Mouse (Mus musculus) stomach, embryonic 16.5 days (tissue): ENCODE data around the gene Tmem231. TPM values are rescaled to one million over a fixed set of nuclear protein-coding genes. Genes with fewer than 3 reads are reported as not detected.
A peak's percentile ranks its signal among the peaks of the same experiment; 100 is the strongest.

Experiments used
- ATAC-seq: fragments of 200-750 bp; cut with Nextera tagmentation; 2 replicates; pipeline ENCODE4 v1.8.0; 2017; ENCODE audit warnings: moderate number of reproducible peaks, moderate TSS enrichment; ENCODE audit not compliant: insufficient read depth, low FRiP score
- H3K27ac ChIP-seq: fragments of 300-500 bp; sonication (generic); 2 replicates; pipeline ENCODE4 v1.5.1; 2014; ENCODE audit warnings: low read length
- H3K27me3 ChIP-seq: fragments of 300-500 bp; sonication (generic); 2 replicates; pipeline ENCODE4 v1.6.1; 2014; ENCODE audit warnings: low read length, control low read depth, mixed read lengths; ENCODE audit not compliant: control insufficient read depth, insufficient read depth
- H3K36me3 ChIP-seq: fragments of 300-500 bp; sonication (generic); 2 replicates; pipeline ENCODE4 v1.6.1; 2014; ENCODE audit warnings: low read length; ENCODE audit not compliant: control insufficient read depth, insufficient read depth
- H3K4me1 ChIP-seq: fragments of 300-500 bp; sonication (generic); 2 replicates; pipeline ENCODE4 v1.6.1; 2014; ENCODE audit warnings: low read length, control low read depth, mixed read lengths; ENCODE audit not compliant: control insufficient read depth, insufficient read depth
- H3K4me2 ChIP-seq: fragments of 300-500 bp; sonication (generic); 2 replicates; pipeline ENCODE4 v1.6.1; 2014; ENCODE audit warnings: low read depth, low read length, mixed read lengths
- H3K4me3 ChIP-seq: fragments of 300-500 bp; sonication (generic); replicated peaks from 2 replicates; pipeline ENCODE4 v1.5.1; 2014; ENCODE audit warnings: mild to moderate bottlenecking, low read length
- H3K9ac ChIP-seq: fragments of 300-500 bp; sonication (generic); 2 replicates; pipeline ENCODE4 v1.6.1; 2014; ENCODE audit warnings: low read length
- H3K9me3 ChIP-seq: fragments of 300-500 bp; sonication (generic); replicated peaks from 2 replicates; pipeline ENCODE4 v1.6.1; 2016; ENCODE audit warnings: low read length, control low read depth; ENCODE audit not compliant: control insufficient read depth
- WGBS: fragments of 180-500 bp; shearing (Covaris S2); extraction: QIAGEN DNeasy Blood & Tissue Kit; methylation state at CpG from one replicate; pipeline ENCODE4 v1.1.7; 2014; 5-methylcytosine and 5-hydroxymethylcytosine counted together
- polyA plus RNA-seq: library from polyadenylated mRNA; unstranded; fragments of >200 nt; fragmentation: Nextera tagmentation; extraction: Ambion mirVana; gene quantifications from 2 replicates; pipeline ENCODE4 v1.2.1, GENCODE M21; 2015

Gene Tmem231
- polyA plus RNA-seq, 1 experiment from 2014 or later, result 13.0 TPM

- Histone ChIP-seq H3K27ac (no peak overlapping the region), H3K4me1 (no peaks in the 10 kb centered on the region), H3K4me2 (no peak overlapping the region; the same call in 1 of the 2 replicates), H3K27me3 (no peaks in the 10 kb centered on the region), H3K9ac (peak overlapping the region; percentile 41; the same call in 1 of the 2 replicates), H3K4me3 (no peak overlapping the region; the same call in 1 of the 2 replicates), H3K9me3 (no peaks in the 10 kb centered on the region), H3K36me3 (no peaks in the 10 kb centered on the region)
- 24% methylated on average over 10 of the region's 10 CpGs for WGBS
- ATAC-seq, result peak; percentile 47; the same call in 1 of the 2 replicates
Measured at GRCm38 (mm10) chr8:111923383-111923804, 10.3 kb downstream of the Tmem231 start.

GRCm38 (mm10) chr8:111920971-111921370, 12.7 kb downstream of the Tmem231 start:
- no peaks in the 10 kb centered on the region for H3K9me3 ChIP-seq
- whole genome bisulfite sequencing, result 78% methylated on average over 4 of the region's 4 CpGs
- H3K27ac ChIP-seq, result no peak overlapping the region
- H3K27me3 ChIP-seq, result no peaks in the 10 kb centered on the region
- no peaks in the 10 kb centered on the region for H3K36me3 ChIP-seq
- no peak overlapping the region for H3K4me2 ChIP-seq
- no peaks in the 10 kb centered on the region for H3K4me1 ChIP-seq
- H3K4me3 ChIP-seq, result no peak overlapping the region
- H3K9ac ChIP-seq, result no peak overlapping the region
- ATAC-seq, result no peak

- Histone ChIP-seq H3K27ac (no peak overlapping the region), H3K4me1 (no peaks in the 10 kb centered on the region), H3K36me3 (no peaks in the 10 kb centered on the region), H3K4me2 (no peak overlapping the region), H3K9ac (no peak overlapping the region), H3K4me3 (no peak overlapping the region), H3K27me3 (no peaks in the 10 kb centered on the region), H3K9me3 (no peaks in the 10 kb centered on the region)
- 80% methylated on average over 2 of the region's 2 CpGs for WGBS
- no peak for ATAC-seq
Measured at GRCm38 (mm10) chr8:111919663-111920062, 14.0 kb downstream of the Tmem231 start.

GRCm38 (mm10) chr8:111912860-111913432, 20.7 kb downstream of the Tmem231 start:
- WGBS, result 56% methylated on average over 12 of the region's 12 CpGs
- ATAC-seq, result peak; percentile 65; the same call in 1 of the 2 replicates

GRCm38 (mm10) chr8:111911572-111911971, 22.1 kb downstream of the Tmem231 start:
- Histone ChIP-seq H3K4me3 (no peak overlapping the region), H3K9me3 (no peaks in the 10 kb centered on the region), H3K36me3 (no peaks in the 10 kb centered on the region), H3K27ac (no peak overlapping the region), H3K27me3 (peaks cover 9% of the 10 kb centered on the region), H3K4me2 (no peak overlapping the region), H3K4me1 (0 out of 2 replicates have a peak, but pooled peaks cover 9% of the 10 kb centered on the region), H3K9ac (no peak overlapping the region)
- 55% methylated on average over 7 of the region's 7 CpGs for WGBS
- ATAC-seq, result no peak

More at GRCm38 (mm10) chr8:111912860-111913432, 20.7 kb downstream of the Tmem231 start:
- no peak overlapping the region for H3K4me3 ChIP-seq
- H3K27me3 ChIP-seq, result peaks cover 9% of the 10 kb centered on the region
- no peak overlapping the region for H3K9ac ChIP-seq
- H3K9me3 ChIP-seq, result no peaks in the 10 kb centered on the region
- 0 out of 2 replicates have a peak, but pooled peaks cover 9% of the 10 kb centered on the region for H3K4me1 ChIP-seq
- no peaks in the 10 kb centered on the region for H3K36me3 ChIP-seq
- H3K4me2 ChIP-seq, result no peak overlapping the region
- H3K27ac ChIP-seq, result no peak overlapping the region

GRCm38 (mm10) chr8:111909621-111910450, 23.8 kb downstream of the Tmem231 start, which contains the start of gene Chst5:
TSS of gene Chst5 (minus strand) at chr8:111910447.
- no peaks in the 10 kb centered on the region for H3K9me3 ChIP-seq
- H3K36me3 ChIP-seq, result no peaks in the 10 kb centered on the region
- WGBS, result 3% methylated on average over 46 of the region's 47 CpGs
- no peak within 1 kb of the TSS for H3K27ac ChIP-seq
- peak within 1 kb of the TSS; percentile 46 for H3K4me3 ChIP-seq
- 0 out of 2 replicates have a peak, but pooled peaks cover 9% of the 10 kb centered on the region for H3K4me1 ChIP-seq
- H3K27me3 ChIP-seq, result peaks cover 9% of the 10 kb centered on the region
- H3K4me2 ChIP-seq, result peak within 1 kb of the TSS; percentile 83
- no peak for ATAC-seq
- peak within 1 kb of the TSS; percentile 70 for H3K9ac ChIP-seq

- H3K36me3 ChIP-seq, result no peaks in the 10 kb centered on the region
- H3K27me3 ChIP-seq, result peaks cover 9% of the 10 kb centered on the region
- H3K4me1 ChIP-seq, result 0 out of 2 replicates have a peak, but pooled peaks cover 9% of the 10 kb centered on the region
- H3K4me3 ChIP-seq, result no peak overlapping the region
- no peaks in the 10 kb centered on the region for H3K9me3 ChIP-seq
- H3K27ac ChIP-seq, result no peak overlapping the region
- no peak overlapping the region for H3K9ac ChIP-seq
- peak; percentile 88 for ATAC-seq
- 40% methylated on average over 8 of the region's 8 CpGs for WGBS
- no peak overlapping the region for H3K4me2 ChIP-seq
Measured at GRCm38 (mm10) chr8:111905500-111906121, 28.1 kb downstream of the Tmem231 start.

- 34% methylated on average over 5 of the region's 5 CpGs for WGBS
- H3K27ac ChIP-seq, result no peak overlapping the region
Measured at GRCm38 (mm10) chr8:111902080-111902479, 31.6 kb downstream of the Tmem231 start.

More at GRCm38 (mm10) chr8:111902080-111902479, 31.6 kb downstream of the Tmem231 start:
- H3K9me3 ChIP-seq, result no peaks in the 10 kb centered on the region
- no peaks in the 10 kb centered on the region for H3K27me3 ChIP-seq
- no peak overlapping the region for H3K9ac ChIP-seq
- ATAC-seq, result no peak
- no peak overlapping the region for H3K4me3 ChIP-seq
- no peak overlapping the region for H3K4me2 ChIP-seq
- H3K36me3 ChIP-seq, result no peaks in the 10 kb centered on the region
- H3K4me1 ChIP-seq, result no peaks in the 10 kb centered on the region
